Mouse (Mus musculus) embryonic stem cell, embryonic (primary cell): ENCODE measurements around the gene Olfr945.

Experiments
- CTCF ChIA-PET, 4 experiments: fragments of 300-600 bp in 2 of 4; fragments of 350-600 bp in 2 of 4; sonication (Branson Sonifier 250); formaldehyde crosslinking; loops; one replicate each; lab custom pipeline; 2022; ENCODE audit warnings: inconsistent platforms in 2 of 4; lab: Charles Lee
- POLR2A ChIA-PET, 4 experiments: fragments of 300-600 bp in 2 of 4; fragments of 350-600 bp in 2 of 4; sonication (Branson Sonifier 250); formaldehyde crosslinking; loops; one replicate each; lab custom pipeline; 2022; ENCODE audit warnings: antibody characterized with exemption in 4 of 4, inconsistent platforms in 1 of 4; lab: Charles Lee

Gene Olfr945

DNA sequence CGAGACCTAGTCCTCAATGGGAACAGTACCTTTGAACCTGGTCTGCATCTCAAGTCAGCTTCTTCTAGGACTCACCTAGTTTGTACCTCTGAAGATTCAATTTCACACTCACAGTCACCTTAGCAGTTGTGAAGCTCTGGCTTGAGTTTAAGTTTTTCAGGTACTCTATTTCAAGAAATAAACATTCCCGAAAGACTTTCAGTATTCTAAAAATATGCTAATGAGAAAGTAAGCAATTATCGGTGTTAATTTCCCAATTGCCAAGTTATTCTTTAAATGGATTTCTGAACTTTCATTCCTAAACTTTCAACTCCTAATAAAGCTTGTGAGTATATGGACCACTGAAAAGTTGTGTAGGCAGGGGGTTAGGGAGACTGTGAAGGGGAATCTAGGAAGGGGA is at the start of gene Olfr945:
TSS of gene Olfr945 (minus strand) at position 101 of the 400 bp plus-strand sequence.
- POLR2A ChIA-PET: no interaction called here
- CTCF ChIA-PET: no interaction called here

DNA sequence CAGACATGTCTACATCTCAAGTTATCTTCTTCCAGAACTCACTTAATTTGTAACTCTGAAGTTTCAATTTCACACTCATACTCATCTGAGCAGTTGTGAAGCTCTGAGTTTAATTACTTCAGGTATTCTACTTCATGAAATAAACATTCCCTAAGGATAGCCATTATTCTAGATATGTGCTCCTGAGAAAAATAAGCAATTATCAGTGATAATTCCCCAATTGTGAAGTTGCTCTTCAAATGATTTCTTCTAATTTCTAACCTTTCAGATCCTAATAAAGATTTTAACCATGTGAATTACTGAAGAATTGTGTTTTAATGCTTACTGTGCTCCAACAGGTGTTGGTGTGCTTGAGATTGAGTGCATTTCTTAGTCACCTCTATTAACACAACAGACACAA is 49.3 kb upstream of the Olfr945 start, which contains the start of gene Olfr948:
TSS of gene Olfr948 (minus strand) at position 101 of the 400 bp plus-strand sequence.
- ChIA-PET CTCF (no interaction called here), POLR2A (no interaction called here)

GRCm38 (mm10) chr9:39287136-39287535 is 10.5 kb upstream of the Olfr945 start:
- ChIA-PET CTCF (interaction anchor here in 1 of 4 experiments (0.6 kb wide), 1 partner anchor 1504 kb away, joined by 4 read pairs; no protein-coding TSS in a partner anchor), POLR2A (no interaction called here)

DNA sequence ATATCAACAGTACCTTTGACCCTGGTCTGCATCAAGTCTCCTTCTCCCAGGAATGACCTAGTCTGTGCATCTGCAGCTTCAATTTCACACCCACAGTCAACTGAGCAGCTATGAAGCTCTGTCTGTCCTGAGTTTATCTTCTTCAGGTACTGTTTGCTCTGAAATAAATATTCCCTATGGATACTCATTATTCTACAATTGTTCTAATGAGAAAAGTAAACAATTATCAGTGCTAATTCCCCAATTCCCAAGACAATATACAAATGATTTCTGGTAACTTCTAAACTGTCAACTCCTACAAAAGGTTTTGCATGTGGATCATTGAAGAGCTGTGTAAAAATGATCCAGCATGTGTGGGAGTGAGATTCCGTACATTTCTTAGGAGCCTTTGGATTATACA is 26.7 kb downstream of the Olfr945 start, which contains the start of gene Olfr1537:
TSS of gene Olfr1537 (minus strand) at position 101 of the 400 bp plus-strand sequence.
- ChIA-PET POLR2A (no interaction called here), CTCF (no interaction called here)
